Mouse (Mus musculus): ENCODE measurements around the gene Adamts6. TPM values are rescaled to one million over a fixed set of nuclear protein-coding genes. Genes with fewer than 3 reads are reported as not detected.

Gene Adamts6
- total and polyA plus RNA-seq, 3 experiments, result 1.2 to 3.6 (median 3.3) TPM

DNA sequence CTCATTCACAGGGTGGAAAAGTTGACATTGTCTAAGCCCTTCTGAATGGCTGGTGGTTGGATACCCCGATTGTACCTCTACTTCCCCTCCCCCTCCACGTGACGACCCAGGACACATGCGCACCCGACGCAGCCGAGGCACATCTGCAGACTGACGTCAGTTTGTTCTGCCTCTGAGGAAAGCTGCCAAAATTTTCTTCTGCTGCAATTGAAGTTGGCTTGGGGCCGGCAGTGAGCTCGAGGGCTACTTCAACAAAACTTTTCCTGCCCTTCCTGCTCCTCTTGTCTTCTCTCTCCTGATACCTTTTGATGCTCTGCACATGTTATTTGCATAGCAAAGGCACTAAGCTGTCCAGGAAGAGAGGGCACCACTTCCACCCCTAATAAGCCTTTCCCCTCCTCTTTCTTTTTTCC is 732 bp upstream of the Adamts6 start:
- 0% methylated on average over 10 of the region's 10 CpGs for WGBS
- H3K79me2 ChIP-seq (replicated peaks; ENCODE audit: control insufficient read depth, insufficient read depth, low read length), result no peaks in the 10 kb centered on the region
- H3K36me3 ChIP-seq (ENCODE audit: control insufficient read depth, insufficient read depth, low read length), result peaks cover 5% of the 10 kb centered on the region
- peak overlapping the region; percentile 46 for H3K9ac ChIP-seq (ENCODE audit: low read depth, low read length)
- peak overlapping the region; percentile 67 for H3K4me3 ChIP-seq
- TF ChIP-seq POLR2A (IDR thresholded peaks at IDR 0.05; ENCODE audit: insufficient read depth, low read depth, low read length) (peak; percentile 93), CTCF (IDR thresholded peaks at IDR 0.05) (no peak), EP300 (IDR thresholded peaks at IDR 0.05; ENCODE audit: insufficient read depth, low read depth, low read length) (peak; percentile 95)
- H3K27me3 ChIP-seq (ENCODE audit: control insufficient read depth, insufficient read depth, low read length), result no peaks in the 10 kb centered on the region
- H3K4me1 ChIP-seq (ENCODE audit: control insufficient read depth, insufficient read depth, low read length), result no peaks in the 10 kb centered on the region
- peak overlapping the region; percentile 90 for H3K27ac ChIP-seq
- intact Hi-C loops (cut with DNase I), result loop anchor here (5.0 kb wide), 1 partner anchor 110 kb away; the partner anchor contains the start of genes Trappc13 and Trim23
- peak; percentile 89 to 95 for DNase-seq

DNA sequence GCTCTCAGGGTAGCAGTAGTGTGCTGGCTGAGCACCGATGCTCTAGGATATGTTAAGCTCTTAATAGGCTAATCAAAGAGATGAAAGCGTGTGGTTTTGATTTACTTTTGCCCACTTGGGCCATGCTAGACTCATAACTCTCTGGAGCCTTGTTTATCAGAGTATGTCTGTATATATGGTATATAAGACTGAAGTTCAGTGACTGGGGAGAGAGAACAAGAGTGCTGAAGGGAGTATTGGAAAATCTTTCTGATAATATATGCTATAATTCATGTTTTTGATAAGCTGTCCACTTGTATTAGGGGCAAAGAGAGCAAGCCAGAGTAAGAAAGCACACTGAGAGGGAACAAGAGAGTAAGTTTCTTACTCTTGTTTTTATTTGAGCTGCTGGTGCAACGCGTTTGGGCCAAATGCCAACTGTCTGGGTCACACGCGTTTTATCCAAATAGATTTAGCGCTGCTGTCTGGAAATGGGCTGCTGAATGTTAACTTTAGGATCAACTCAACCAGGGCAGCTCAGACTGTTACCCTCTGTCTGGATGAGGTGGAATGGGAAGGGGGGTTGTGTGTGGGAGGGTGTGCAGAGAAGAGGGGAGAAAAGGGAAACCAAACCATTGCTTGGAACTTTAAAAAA is 708 bp downstream of the Adamts6 start:
- Histone ChIP-seq H3K4me1 (ENCODE audit: control insufficient read depth, insufficient read depth, low read length) (no peaks in the 10 kb centered on the region), H3K79me2 (replicated peaks; ENCODE audit: control insufficient read depth, insufficient read depth, low read length) (no peaks in the 10 kb centered on the region), H3K27me3 (ENCODE audit: control insufficient read depth, insufficient read depth, low read length) (no peaks in the 10 kb centered on the region), H3K27ac (peak overlapping the region; percentile 90), H3K36me3 (ENCODE audit: control insufficient read depth, insufficient read depth, low read length) (peaks cover 5% of the 10 kb centered on the region), H3K9ac (ENCODE audit: low read depth, low read length) (peak overlapping the region; percentile 65), H3K4me3 (peak overlapping the region; percentile 67)
- intact Hi-C loops (cut with DNase I), result loop anchor here (5.0 kb wide), 1 partner anchor 111 kb away; the partner anchor contains the start of genes Trappc13 and Trim23
- TF ChIP-seq CTCF (IDR thresholded peaks at IDR 0.05), result no peak
- TF ChIP-seq POLR2A (IDR thresholded peaks at IDR 0.05; ENCODE audit: insufficient read depth, low read depth, low read length), result no peak
- TF ChIP-seq EP300 (IDR thresholded peaks at IDR 0.05; ENCODE audit: insufficient read depth, low read depth, low read length), result 0 out of 2 replicates have a peak, but pooled peaks have one; percentile 24
- peak; percentile 74 to 78 for DNase-seq
- 0% methylated on average over 7 of the region's 7 CpGs for WGBS

DNA sequence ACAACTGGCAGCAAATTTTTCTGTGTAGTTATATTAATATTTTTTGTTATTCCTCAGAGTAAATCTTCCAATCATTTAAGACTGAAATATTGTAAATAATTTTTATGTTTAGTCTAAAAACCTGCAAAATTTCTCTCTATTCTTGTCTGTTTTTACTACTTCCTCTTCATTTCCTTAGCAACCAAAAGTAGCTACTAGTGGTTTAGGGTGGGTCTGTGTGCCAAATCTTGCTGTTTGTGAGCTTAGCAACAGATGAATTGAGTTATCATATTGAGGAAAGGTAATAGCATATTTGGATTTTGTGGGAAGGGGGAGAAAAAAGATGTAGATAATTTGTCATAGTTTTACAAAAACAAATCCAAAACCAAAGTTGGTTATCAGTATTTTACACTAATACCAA is 1.5 kb downstream of the Adamts6 start:
- no peak for DNase-seq
- peak overlapping the region; percentile 90; the same call in 1 of the 2 replicates for H3K27ac ChIP-seq
- TF ChIP-seq CTCF (IDR thresholded peaks at IDR 0.05), result no peak
- no peak for TF ChIP-seq POLR2A (IDR thresholded peaks at IDR 0.05; ENCODE audit: insufficient read depth, low read depth, low read length)
- no peak for TF ChIP-seq EP300 (IDR thresholded peaks at IDR 0.05; ENCODE audit: insufficient read depth, low read depth, low read length)
- no peaks in the 10 kb centered on the region; the same call in 1 of the 2 replicates for H3K4me1 ChIP-seq (ENCODE audit: control insufficient read depth, insufficient read depth, low read length)
- peak overlapping the region; percentile 13; the same call in 1 of the 2 replicates for H3K4me3 ChIP-seq
- peaks cover 5% of the 10 kb centered on the region for H3K36me3 ChIP-seq (ENCODE audit: control insufficient read depth, insufficient read depth, low read length)
- intact Hi-C loops (cut with DNase I), result loop anchor here (5.0 kb wide), 1 partner anchor 112 kb away; the partner anchor contains the start of genes Trappc13 and Trim23
- no peaks in the 10 kb centered on the region for H3K79me2 ChIP-seq (replicated peaks; ENCODE audit: control insufficient read depth, insufficient read depth, low read length)
- no peak overlapping the region for H3K9ac ChIP-seq (ENCODE audit: low read depth, low read length)
- no peaks in the 10 kb centered on the region for H3K27me3 ChIP-seq (ENCODE audit: control insufficient read depth, insufficient read depth, low read length)

DNA sequence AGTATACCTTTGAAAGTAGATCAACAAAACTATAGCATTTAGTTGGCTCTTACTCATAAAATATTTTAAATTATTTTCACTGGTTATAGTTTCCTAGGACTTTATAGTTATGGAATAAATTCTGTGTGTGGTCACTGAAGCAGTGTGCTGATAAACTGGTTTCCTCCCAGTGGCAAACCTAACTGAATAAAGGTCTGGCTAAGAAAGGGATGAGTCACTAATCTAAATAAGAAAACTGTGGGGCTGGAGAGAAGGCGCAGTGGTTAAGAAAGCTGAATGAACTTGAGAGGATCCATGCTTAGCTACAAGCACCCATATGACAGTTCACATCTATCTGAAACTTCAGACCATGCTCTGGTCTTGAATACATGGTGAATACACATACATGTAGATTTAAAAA is 7.8 kb downstream of the Adamts6 start:
- Histone ChIP-seq H3K36me3 (ENCODE audit: control insufficient read depth, insufficient read depth, low read length) (no peaks in the 10 kb centered on the region), H3K4me3 (no peak overlapping the region), H3K27me3 (ENCODE audit: control insufficient read depth, insufficient read depth, low read length) (no peaks in the 10 kb centered on the region), H3K27ac (no peak overlapping the region), H3K9ac (ENCODE audit: low read depth, low read length) (no peak overlapping the region), H3K4me1 (ENCODE audit: control insufficient read depth, insufficient read depth, low read length) (no peaks in the 10 kb centered on the region; the same call in 1 of the 2 replicates), H3K79me2 (replicated peaks; ENCODE audit: control insufficient read depth, insufficient read depth, low read length) (0 out of 2 replicates have a peak, but pooled peaks cover 1% of the 10 kb centered on the region)
- intact Hi-C loops (cut with DNase I), result loop anchor here (10.0 kb wide), 1 partner anchor 759 kb away; the partner anchor contains the start of gene Rgs7bp
- TF ChIP-seq POLR2A (IDR thresholded peaks at IDR 0.05; ENCODE audit: insufficient read depth, low read depth, low read length) (no peak), EP300 (IDR thresholded peaks at IDR 0.05; ENCODE audit: insufficient read depth, low read depth, low read length) (no peak), CTCF (IDR thresholded peaks at IDR 0.05) (no peak)
- 70% methylated on average over 1 of the region's 1 CpGs for WGBS
- DNase-seq, result no peak

DNA sequence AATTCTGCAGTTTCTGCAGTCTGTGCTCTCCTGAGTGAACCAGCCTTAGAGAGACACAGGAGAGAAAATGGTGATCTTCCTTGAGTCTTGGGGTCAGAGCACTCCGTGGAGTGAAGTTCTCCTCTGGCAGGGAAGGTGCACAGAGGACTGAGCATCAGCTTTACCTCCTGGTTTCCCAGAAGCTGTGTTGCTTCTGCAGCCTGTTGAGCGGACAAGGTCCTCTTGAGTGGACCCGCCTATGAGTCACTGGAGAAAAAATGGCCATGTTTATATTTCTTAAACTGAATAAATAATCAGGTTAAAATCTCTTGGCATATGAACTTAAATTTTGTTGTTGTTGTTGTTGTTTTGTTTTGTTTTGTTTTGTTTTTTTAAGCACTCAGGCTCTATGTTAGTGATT is 41.7 kb downstream of the Adamts6 start:
- TF ChIP-seq CTCF (IDR thresholded peaks at IDR 0.05) (no peak), EP300 (IDR thresholded peaks at IDR 0.05; ENCODE audit: insufficient read depth, low read depth, low read length) (no peak), POLR2A (IDR thresholded peaks at IDR 0.05; ENCODE audit: insufficient read depth, low read depth, low read length) (no peak)
- no peak for DNase-seq
- intact Hi-C loops (cut with DNase I), result no loop called here
- Histone ChIP-seq H3K27me3 (ENCODE audit: control insufficient read depth, insufficient read depth, low read length) (no peaks in the 10 kb centered on the region), H3K27ac (no peak overlapping the region), H3K36me3 (ENCODE audit: control insufficient read depth, insufficient read depth, low read length) (no peaks in the 10 kb centered on the region), H3K79me2 (replicated peaks; ENCODE audit: control insufficient read depth, insufficient read depth, low read length) (no peaks in the 10 kb centered on the region), H3K4me1 (ENCODE audit: control insufficient read depth, insufficient read depth, low read length) (no peaks in the 10 kb centered on the region), H3K4me3 (no peak overlapping the region), H3K9ac (ENCODE audit: low read depth, low read length) (no peak overlapping the region)
- WGBS, result 92% methylated on average over 3 of the region's 3 CpGs

DNA sequence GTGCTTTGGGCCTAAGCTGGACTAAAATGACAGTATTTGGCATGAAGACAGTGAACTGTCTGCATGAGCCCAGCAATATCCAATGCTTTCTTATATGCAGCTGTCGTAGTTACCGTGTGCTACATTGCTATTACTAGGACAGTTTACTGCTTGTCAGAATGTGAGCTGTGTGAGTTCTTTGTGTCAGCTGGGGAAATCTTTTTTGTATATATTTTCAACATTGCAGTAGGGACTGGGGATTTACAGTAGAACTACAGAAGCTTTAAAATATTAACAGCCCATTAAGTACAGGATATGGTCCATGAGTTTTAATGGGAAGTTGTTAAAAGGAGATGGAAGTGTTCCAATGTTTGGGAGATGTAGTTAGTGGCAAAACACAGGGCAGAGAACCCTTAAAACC is 42.1 kb downstream of the Adamts6 start:
- no peak for TF ChIP-seq CTCF (IDR thresholded peaks at IDR 0.05)
- no peak for TF ChIP-seq EP300 (IDR thresholded peaks at IDR 0.05; ENCODE audit: insufficient read depth, low read depth, low read length)
- no peak for TF ChIP-seq POLR2A (IDR thresholded peaks at IDR 0.05; ENCODE audit: insufficient read depth, low read depth, low read length)
- Histone ChIP-seq H3K4me1 (ENCODE audit: control insufficient read depth, insufficient read depth, low read length) (no peaks in the 10 kb centered on the region), H3K27ac (no peak overlapping the region), H3K4me3 (no peak overlapping the region), H3K79me2 (replicated peaks; ENCODE audit: control insufficient read depth, insufficient read depth, low read length) (no peaks in the 10 kb centered on the region), H3K27me3 (ENCODE audit: control insufficient read depth, insufficient read depth, low read length) (no peaks in the 10 kb centered on the region), H3K9ac (ENCODE audit: low read depth, low read length) (no peak overlapping the region), H3K36me3 (ENCODE audit: control insufficient read depth, insufficient read depth, low read length) (no peaks in the 10 kb centered on the region)
- WGBS, result 79% methylated on average over 2 of the region's 2 CpGs
- DNase-seq, result no peak
- intact Hi-C loops (cut with DNase I), result no loop called here

Measured in heart, adult 2 months (tissue).